In genomic region chr4:139005214-139005613, GRCm38 (mm10) we compare ENCODE assay signal across 24 mouse cellular contexts. TPM values are rescaled to one million over a fixed set of nuclear protein-coding genes. Genes with fewer than 3 reads are reported as not detected.
A peak's percentile ranks its signal among the peaks of the same experiment; 100 is the strongest.
DNase-seq lines count a peak whose midpoint lies in the region; ATAC-seq and TF ChIP-seq lines count a peak whose summit lies in the region.
"Had no signal": no experiment of that assay in that cellular context is flagged by ENCODE, and none has a peak within 500 bp of the region (broad histone marks: within the 10 kb centered on the region; RNA-seq: fewer than 3 reads in every experiment).

No protein-coding gene starts in this region.

- peak; percentile 6; the same call in 1 of the 2 replicates for ATAC-seq in embryonic facial prominence, embryonic 14.5 days (ENCODE audit: low read depth)
- ATAC-seq in kidney, embryonic 15.5 days (replicated peaks; ENCODE audit: low FRiP score): 0 out of 2 replicates have a peak, but pooled peaks have one; percentile 37
- ATAC-seq in hindbrain, embryonic 16.5 days: 0 out of 2 replicates have a peak, but pooled peaks have one; percentile 43
- ATAC-seq: forebrain, embryonic 13.5 days; forebrain, postnatal 0 days; intestine, embryonic 15.5 days; Patski had no signal

- no peak overlapping the region for H3K27ac ChIP-seq in embryonic facial prominence, embryonic 14.5 days (replicated peaks; ENCODE audit: low read depth, low read length)
- no peak overlapping the region for H3K27ac ChIP-seq in embryonic facial prominence, embryonic 10.5 days (replicated peaks)
- no peak overlapping the region for H3K27ac ChIP-seq in kidney, embryonic 15.5 days
- no peak overlapping the region for H3K27ac ChIP-seq in hindbrain, embryonic 16.5 days (ENCODE audit: low read depth, low read length)
- peak overlapping the region; percentile 96; the same call in 1 of the 2 replicates for H3K27ac ChIP-seq in small intestine, adult 2 months (ENCODE audit: insufficient read depth, low read depth, low read length)
- H3K27ac ChIP-seq: embryonic facial prominence, embryonic 12.5 days; forebrain, embryonic 13.5 days; gastrocnemius, adult 2 months had no signal

- no peaks in the 10 kb centered on the region for H3K27me3 ChIP-seq in embryonic facial prominence, embryonic 14.5 days (replicated peaks; ENCODE audit: control insufficient read depth, insufficient read depth, low read length)
- H3K27me3 ChIP-seq in embryonic facial prominence, embryonic 10.5 days (replicated peaks; ENCODE audit: low read depth, poor library complexity, severe bottlenecking): no peaks in the 10 kb centered on the region
- H3K27me3 ChIP-seq in kidney, embryonic 15.5 days: peaks cover 11% of the 10 kb centered on the region; the same call in 1 of the 2 replicates
- no peaks in the 10 kb centered on the region for H3K27me3 ChIP-seq in hindbrain, embryonic 16.5 days (replicated peaks; ENCODE audit: control insufficient read depth, insufficient read depth, low read length)
- no peaks in the 10 kb centered on the region for H3K27me3 ChIP-seq in small intestine, adult 2 months (ENCODE audit: control insufficient read depth, insufficient read depth, low read length)
- H3K27me3 ChIP-seq: embryonic facial prominence, embryonic 12.5 days; forebrain, embryonic 13.5 days; heart, embryonic 12.5 days; intestine, embryonic 15.5 days had no signal

- H3K36me3 ChIP-seq in embryonic facial prominence, embryonic 14.5 days (ENCODE audit: control insufficient read depth, insufficient read depth, low read length): no peaks in the 10 kb centered on the region
- H3K36me3 ChIP-seq in embryonic facial prominence, embryonic 10.5 days (replicated peaks): no peaks in the 10 kb centered on the region
- H3K36me3 ChIP-seq in kidney, embryonic 15.5 days: no peaks in the 10 kb centered on the region
- H3K36me3 ChIP-seq in hindbrain, embryonic 16.5 days (ENCODE audit: control insufficient read depth, insufficient read depth, low read length): no peaks in the 10 kb centered on the region
- peaks cover 1% of the 10 kb centered on the region; the same call in 1 of the 2 replicates for H3K36me3 ChIP-seq in small intestine, adult 2 months (ENCODE audit: control insufficient read depth, insufficient read depth, low read length)
- H3K36me3 ChIP-seq: embryonic facial prominence, embryonic 12.5 days; heart, embryonic 12.5 days; intestine, embryonic 15.5 days had no signal

- no peaks in the 10 kb centered on the region for H3K9me3 ChIP-seq in embryonic facial prominence, embryonic 14.5 days (ENCODE audit: control insufficient read depth, low read length)
- H3K9me3 ChIP-seq in embryonic facial prominence, embryonic 10.5 days: no peaks in the 10 kb centered on the region
- no peaks in the 10 kb centered on the region for H3K9me3 ChIP-seq in kidney, embryonic 15.5 days (replicated peaks)
- no peaks in the 10 kb centered on the region for H3K9me3 ChIP-seq in hindbrain, embryonic 16.5 days (ENCODE audit: control insufficient read depth, low read length)
- H3K9me3 ChIP-seq: embryonic facial prominence, embryonic 12.5 days; forebrain, embryonic 13.5 days; heart, embryonic 12.5 days; intestine, embryonic 15.5 days had no signal

- H3K4me2 ChIP-seq in embryonic facial prominence, embryonic 14.5 days (ENCODE audit: low read depth, low read length): no peak overlapping the region
- H3K4me2 ChIP-seq in kidney, embryonic 15.5 days: no peak overlapping the region
- no peak overlapping the region for H3K4me2 ChIP-seq in hindbrain, embryonic 16.5 days (ENCODE audit: low read length)
- H3K4me2 ChIP-seq: embryonic facial prominence, embryonic 12.5 days; forebrain, embryonic 13.5 days; heart, embryonic 12.5 days; intestine, embryonic 15.5 days had no signal

- H3K9ac ChIP-seq in embryonic facial prominence, embryonic 14.5 days (ENCODE audit: low read depth, low read length): no peak overlapping the region
- no peak overlapping the region for H3K9ac ChIP-seq in kidney, embryonic 15.5 days
- H3K9ac ChIP-seq in hindbrain, embryonic 16.5 days (ENCODE audit: low read depth, low read length): no peak overlapping the region
- H3K9ac ChIP-seq: embryonic facial prominence, embryonic 12.5 days; forebrain, embryonic 13.5 days; forebrain, postnatal 0 days; heart, embryonic 12.5 days; intestine, embryonic 15.5 days had no signal

- no peak for TF ChIP-seq CTCF in small intestine, adult 2 months (IDR thresholded peaks at IDR 0.05; ENCODE audit: extremely low read depth, insufficient read length, insufficient replicate concordance, low read depth, low read length)

- H3K4me3 ChIP-seq in embryonic facial prominence, embryonic 14.5 days (ENCODE audit: low read depth, low read length): no peak overlapping the region
- no peak overlapping the region for H3K4me3 ChIP-seq in embryonic facial prominence, embryonic 10.5 days
- H3K4me3 ChIP-seq in kidney, embryonic 15.5 days (replicated peaks): no peak overlapping the region
- no peak overlapping the region for H3K4me3 ChIP-seq in hindbrain, embryonic 16.5 days (ENCODE audit: low read length)
- H3K4me3 ChIP-seq in small intestine, adult 2 months (ENCODE audit: low read depth, low read length): no peak overlapping the region
- H3K4me3 ChIP-seq: embryonic facial prominence, embryonic 12.5 days; forebrain, embryonic 13.5 days; gastrocnemius, adult 2 months; heart, embryonic 12.5 days; intestine, embryonic 15.5 days had no signal

- WGBS in embryonic facial prominence, embryonic 14.5 days: 52% methylated on average over 6 of the region's 6 CpGs
- 78% methylated on average over 6 of the region's 6 CpGs for WGBS in embryonic facial prominence, embryonic 10.5 days
- WGBS in kidney, embryonic 15.5 days: 36% methylated on average over 6 of the region's 6 CpGs
- whole genome bisulfite sequencing in hindbrain, embryonic 16.5 days: 34% methylated on average over 5 of the region's 6 CpGs
- 79% methylated on average over 6 of the region's 6 CpGs for WGBS in small intestine, adult 2 months

- no peaks in the 10 kb centered on the region for H3K4me1 ChIP-seq in embryonic facial prominence, embryonic 14.5 days (ENCODE audit: control insufficient read depth, insufficient read depth, low read length)
- peaks cover 25% of the 10 kb centered on the region for H3K4me1 ChIP-seq in embryonic facial prominence, embryonic 10.5 days
- peaks cover 33% of the 10 kb centered on the region for H3K4me1 ChIP-seq in kidney, embryonic 15.5 days
- H3K4me1 ChIP-seq in hindbrain, embryonic 16.5 days (ENCODE audit: control insufficient read depth, insufficient read depth, low read depth, low read length): peaks cover 7% of the 10 kb centered on the region; the same call in 1 of the 2 replicates
- peaks cover 55% of the 10 kb centered on the region for H3K4me1 ChIP-seq in small intestine, adult 2 months (ENCODE audit: control insufficient read depth, insufficient read depth, insufficient read length, low read length)
- H3K4me1 ChIP-seq: embryonic facial prominence, embryonic 12.5 days had no signal

- no peak for DNase-seq in embryonic facial prominence, embryonic 14.5 days (ENCODE audit: low spot score)
- DNase-seq in embryonic facial prominence, embryonic 10.5 days (ENCODE audit: low spot score): no peak
- no peak for DNase-seq in kidney, adult 18-20 months
- DNase-seq in gastrocnemius, adult 18-20 months (ENCODE audit: low spot score): no peak
- DNase-seq: adrenal gland, adult 2 months; adrenal gland, postnatal 25 days; B cell, adult 2 months; cerebellum, adult 8-10 months; cerebellum, postnatal 14 days; embryo, embryonic 11 days; forebrain, postnatal 0 days; gastrocnemius, adult 2 months; gastrocnemius, postnatal 25 days had no signal

- no peak for TF ChIP-seq POLR2A in small intestine, adult 2 months (IDR thresholded peaks at IDR 0.05; ENCODE audit: low read depth, low read length)

RNA-seq across cellular contexts. Expression of gene Tmco4, which starts 32.5 kb away (rescaled TPM):
- 3.8 and 4.7 TPM in 2 replicates for polyA plus RNA-seq in embryonic facial prominence, embryonic 14.5 days (2014; fragmentation: Nextera tagmentation; extraction: Ambion mirVana)
- 1.1 and 1.6 TPM in 2 replicates for polyA plus RNA-seq in embryonic facial prominence, embryonic 10.5 days (2016; fragmentation: Nextera tagmentation; extraction: Ambion mirVana)
- polyA plus RNA-seq in kidney, embryonic 15.5 days (2015; fragmentation: Nextera tagmentation; extraction: Ambion mirVana): 5.6 and 6.1 TPM in 2 replicates
- 1.3 and 1.8 TPM in 2 replicates for polyA plus RNA-seq in hindbrain, embryonic 16.5 days (2015; fragmentation: Nextera tagmentation; extraction: Ambion mirVana)
- 23.2 and 34.2 TPM in 2 replicates for polyA plus RNA-seq in small intestine, adult 2 months (2012; rRNA removed)
- total RNA-seq in gastrocnemius, adult 18-20 months (2021): 10 to 100 TPM; 10.2 to 14.3 TPM

RNA-seq across cellular contexts. Expression of gene Rnf186, which starts 38.3 kb away (rescaled TPM):
- polyA plus RNA-seq in embryonic facial prominence, embryonic 14.5 days (2014; fragmentation: Nextera tagmentation; extraction: Ambion mirVana): not detected in 2 replicates
- not detected in 2 replicates for polyA plus RNA-seq in embryonic facial prominence, embryonic 10.5 days (2016; fragmentation: Nextera tagmentation; extraction: Ambion mirVana)
- polyA plus RNA-seq in kidney, embryonic 15.5 days (2015; fragmentation: Nextera tagmentation; extraction: Ambion mirVana): 6.3 and 8.2 TPM in 2 replicates
- polyA plus RNA-seq in hindbrain, embryonic 16.5 days (2015; fragmentation: Nextera tagmentation; extraction: Ambion mirVana): not detected in 2 replicates
- polyA plus RNA-seq in small intestine, adult 2 months (2012; rRNA removed): 309 and 461 TPM in 2 replicates
- total RNA-seq in gastrocnemius, adult 18-20 months (2021): not detected
- total RNA-seq: adrenal gland, adult 2 months; adrenal gland, postnatal 25 days; common myeloid progenitor, adult 5-6 weeks; forebrain, postnatal 0 days; gastrocnemius, adult 2 months; gastrocnemius, postnatal 25 days; granulocyte monocyte progenitor cell, adult 5-6 weeks; heart, postnatal 25 days had no signal
- polyA plus RNA-seq: embryonic facial prominence, embryonic 12.5 days; forebrain, postnatal 0 days; heart, embryonic 12.5 days; Patski had no signal

Comparison
In these comparisons a context has a peak if more than half of its experiments do, and no peak if none do; other contexts are left out.
1. RNA of gene Rnf186, which starts 38.3 kb away (polyA plus RNA-seq): 309 to 461 TPM in small intestine, adult 2 months; 6.3 to 8.2 TPM in kidney, embryonic 15.5 days, not detected in embryonic facial prominence, embryonic 14.5 days, not detected in embryonic facial prominence, embryonic 10.5 days and not detected in hindbrain, embryonic 16.5 days; every median in the first group is over 10 times any median in the second.
2. Peak in every context shown above with its lines, with median percentiles within 50 percentile points of each other: ATAC-seq.